Mouse (Mus musculus): ENCODE measurements around the gene 6030468B19Rik.
"Not testable (repeated sequence)": the region's sequence is repeated elsewhere in the genome, so short reads cannot be mapped to it uniquely, and the experiment has no call there.

Gene 6030468B19Rik

DNA sequence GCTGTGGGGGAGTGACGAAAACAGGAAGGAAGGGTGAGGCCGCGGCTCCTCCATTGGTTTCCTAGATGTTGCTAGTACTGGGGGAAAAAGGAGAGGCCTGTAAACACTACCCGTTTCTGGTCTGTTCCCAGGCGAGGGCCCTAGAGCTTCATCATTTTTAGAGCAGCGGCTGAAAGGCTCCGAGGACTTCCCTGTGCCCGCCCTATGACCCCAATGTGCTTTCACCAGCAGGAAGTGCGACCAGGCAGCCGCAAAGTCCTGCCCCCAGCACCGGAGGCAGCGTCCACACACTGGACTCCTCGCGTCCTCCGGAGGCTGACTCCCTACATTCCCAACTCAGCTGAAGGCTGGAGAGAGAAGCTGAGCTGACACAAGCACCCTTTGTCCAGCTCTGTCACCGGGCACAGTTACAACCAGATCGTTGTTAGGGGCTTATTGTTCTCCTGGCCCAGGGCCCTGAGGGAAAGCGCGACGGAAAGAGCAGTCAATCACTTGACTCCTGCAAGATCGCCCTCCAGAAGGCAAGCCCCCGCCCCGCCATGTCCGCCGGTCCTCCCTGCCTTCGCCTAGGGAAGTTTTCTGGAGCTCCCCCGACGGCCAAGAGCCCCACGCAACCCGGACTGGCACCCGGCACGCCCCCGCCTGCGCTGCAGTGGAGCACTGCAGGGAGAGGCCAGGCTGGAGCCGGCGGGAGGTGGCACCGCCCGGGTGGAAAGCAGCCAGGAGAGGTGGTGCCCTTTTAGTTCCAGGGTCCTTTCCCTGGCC is 17.8 kb upstream of the 6030468B19Rik start:
- peak; percentile 76 for DNase-seq (ENCODE audit: extremely low spot score)

DNA sequence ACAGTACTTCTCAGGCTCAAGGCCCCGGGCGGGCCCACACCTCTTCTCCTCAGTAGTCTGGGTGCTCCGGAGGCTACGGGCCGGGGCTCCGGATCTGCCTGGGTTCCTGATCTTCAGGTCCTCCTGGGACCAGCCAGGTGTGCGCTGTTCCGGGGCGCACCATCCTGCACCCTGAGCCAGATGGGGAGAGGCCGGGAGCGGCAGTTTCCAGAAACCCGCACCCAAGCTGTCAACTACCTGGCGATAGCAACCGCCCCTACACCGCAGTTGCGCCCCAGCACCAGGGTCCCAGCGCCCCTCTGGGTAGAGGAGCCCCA is 17.3 kb upstream of the 6030468B19Rik start:
- no peak for DNase-seq (ENCODE audit: extremely low spot score)

DNA sequence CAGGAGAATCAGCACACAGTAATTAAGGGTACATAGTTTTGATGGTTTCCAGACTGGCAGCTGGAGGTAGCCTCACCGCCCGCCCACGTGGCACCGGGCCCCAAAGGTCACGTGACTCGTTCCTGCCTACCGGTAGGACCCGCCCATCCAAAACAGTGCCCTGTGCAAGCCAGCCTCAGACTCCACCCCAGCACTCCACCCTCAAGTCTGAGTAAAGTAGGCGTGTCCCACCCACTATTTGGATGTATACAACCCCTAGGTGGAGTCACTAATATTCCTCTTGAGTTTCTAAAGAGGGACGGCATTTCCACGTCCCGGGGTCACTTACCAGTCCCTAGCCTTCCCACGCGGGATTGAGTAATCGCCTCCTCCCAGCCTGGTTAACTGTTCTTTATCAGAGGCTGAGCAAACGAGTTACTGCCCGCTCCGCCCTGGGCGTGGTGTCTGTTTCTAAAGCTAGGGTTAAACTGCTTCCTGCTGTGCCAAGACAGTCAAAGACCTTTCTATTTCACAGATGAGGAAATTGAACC is 16.8 kb upstream of the 6030468B19Rik start:
- peak; percentile 79 for DNase-seq (ENCODE audit: extremely low spot score)

DNA sequence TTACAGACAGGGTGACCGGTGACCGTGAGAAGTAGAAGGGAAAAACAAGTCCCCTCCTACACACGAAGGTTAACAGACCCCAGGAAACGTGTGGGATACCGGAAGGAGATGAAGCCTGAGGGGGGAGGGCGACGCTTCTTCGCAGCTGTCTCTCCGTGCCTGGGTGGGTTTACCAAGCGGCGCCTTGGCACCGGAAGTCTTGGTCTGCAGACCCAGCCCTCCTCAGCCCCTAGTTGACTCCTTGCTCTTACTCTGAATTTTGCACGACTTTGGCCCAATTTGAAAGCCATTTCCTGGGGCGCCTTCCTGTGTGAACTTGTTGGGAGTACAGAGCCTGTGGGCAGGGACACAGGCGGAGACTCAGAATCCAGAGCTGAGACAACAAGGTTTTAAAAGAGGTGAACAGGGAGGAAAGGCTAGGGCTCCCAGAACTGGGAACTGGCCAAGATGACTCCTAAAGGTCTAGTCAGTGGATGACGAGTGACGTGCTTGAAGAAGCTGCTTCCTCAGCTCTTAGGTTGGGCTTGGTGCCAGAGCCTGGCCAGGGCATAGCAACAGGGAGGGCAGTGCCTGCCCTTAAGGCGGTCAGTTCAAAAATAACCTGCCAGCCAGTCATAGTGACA is 16.1 kb upstream of the 6030468B19Rik start:
- peak; percentile 31 for DNase-seq (ENCODE audit: extremely low spot score)

DNA sequence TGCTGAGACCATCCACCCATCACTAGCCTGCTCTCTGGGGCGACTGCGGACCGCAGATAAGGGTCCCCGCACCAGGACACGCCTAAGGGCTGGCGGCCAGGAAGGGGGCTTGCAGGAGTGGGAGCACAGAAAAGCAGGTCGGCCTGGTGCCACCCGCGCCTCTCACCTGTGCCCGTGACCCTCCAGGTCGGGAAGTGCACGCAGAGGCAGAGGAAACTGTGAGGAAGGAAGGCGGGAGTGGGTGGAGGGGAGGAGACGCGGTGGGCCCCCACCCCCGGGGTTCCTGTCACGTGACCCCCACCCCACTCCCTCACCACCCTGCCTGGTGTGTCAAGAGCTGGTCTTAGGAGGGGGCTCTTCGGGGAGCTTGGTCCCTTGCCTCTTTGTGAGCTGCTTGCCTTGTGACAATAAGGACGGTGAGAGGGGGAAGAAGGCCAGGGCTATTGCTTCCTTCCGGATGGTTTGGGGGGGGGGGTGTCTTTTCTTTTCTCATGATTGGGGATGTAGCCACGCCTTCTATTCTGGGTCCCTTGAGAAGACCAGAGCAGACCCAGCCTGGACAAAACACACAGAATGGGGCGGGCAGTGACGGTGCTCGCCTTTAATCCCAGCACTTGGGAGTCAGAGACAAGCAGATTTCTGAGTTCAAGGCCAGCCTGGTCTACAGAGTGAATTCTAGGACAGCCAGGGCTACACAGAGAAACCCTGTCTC is 15.3 kb upstream of the 6030468B19Rik start, which contains the start of the genes Tmc8 and Tmc6:
Gene Tmc8 (plus strand): TSS at position 84 of the 712 bp plus-strand sequence.
Gene Tmc6 (minus strand): TSS at position 206 of the 712 bp plus-strand sequence.
- DNase-seq (ENCODE audit: extremely low spot score): no peak

DNA sequence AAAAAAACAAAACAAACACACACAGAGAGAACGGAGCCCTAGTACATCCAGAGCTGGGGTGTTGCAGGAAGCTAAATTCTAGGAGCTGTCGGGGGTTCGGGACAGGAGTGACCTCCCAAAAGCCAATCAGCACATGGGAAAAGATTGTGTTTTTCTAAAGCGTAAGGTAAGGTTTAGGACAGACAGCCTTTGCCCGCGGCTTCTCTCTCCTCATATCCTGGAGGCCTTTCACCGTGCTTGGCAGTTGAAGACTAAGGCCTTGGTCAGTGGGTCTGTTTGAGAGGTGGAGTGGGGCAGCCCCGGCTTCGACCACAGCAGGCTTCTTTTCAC is 14.8 kb upstream of the 6030468B19Rik start:
- no peak for DNase-seq (ENCODE audit: extremely low spot score)

DNA sequence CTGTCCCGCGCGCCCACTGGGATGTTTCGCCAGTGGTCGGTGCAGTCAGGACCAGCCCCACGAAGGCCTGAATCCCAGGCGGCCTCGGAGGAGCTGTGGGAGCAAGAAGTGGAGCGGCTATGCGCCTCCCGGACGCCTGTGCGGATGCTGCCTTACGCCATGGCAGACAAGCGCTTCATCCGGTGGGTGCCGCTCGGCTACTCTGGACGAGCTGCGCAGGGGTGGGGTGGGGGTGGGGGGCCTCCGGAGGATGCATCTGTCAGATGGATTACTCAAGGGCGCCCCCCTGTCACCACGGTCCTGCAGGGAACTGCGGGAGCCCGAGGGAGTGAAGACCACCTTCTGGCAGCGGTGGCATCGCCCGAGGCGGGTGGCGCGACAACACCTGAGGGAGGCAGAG is 14.4 kb upstream of the 6030468B19Rik start:
- DNase-seq (ENCODE audit: extremely low spot score): peak; percentile 82

DNA sequence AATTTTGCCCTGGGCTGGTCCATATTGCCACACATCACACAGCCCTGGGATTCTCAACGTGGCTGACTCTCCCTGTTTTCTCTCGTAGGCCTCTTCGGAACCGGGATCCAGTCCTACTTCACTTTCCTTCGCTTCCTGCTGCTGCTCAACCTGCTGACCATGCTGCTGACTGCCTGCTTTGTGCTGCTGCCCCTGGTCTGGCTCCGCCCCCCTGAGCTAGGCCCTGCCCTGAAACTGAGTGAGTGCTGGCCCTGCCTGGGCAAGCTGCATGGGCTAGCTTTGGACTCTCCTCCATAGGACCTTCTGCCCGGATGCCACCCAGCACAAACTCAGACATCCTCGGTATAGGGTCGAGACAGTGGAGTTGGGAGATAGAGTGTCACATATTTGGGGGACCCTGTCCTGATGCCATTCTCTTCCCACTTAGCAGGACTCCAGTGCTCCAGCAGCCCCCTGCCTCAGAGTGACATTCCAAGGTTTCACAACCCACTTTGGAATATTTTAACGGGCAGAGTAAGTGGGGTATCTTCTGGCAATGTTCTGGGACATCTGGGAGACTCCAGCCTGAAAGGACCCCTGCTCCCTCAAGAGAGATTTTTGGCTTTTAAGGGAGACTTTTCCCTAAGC is 13.7 kb upstream of the 6030468B19Rik start:
- DNase-seq (ENCODE audit: extremely low spot score): no peak

DNA sequence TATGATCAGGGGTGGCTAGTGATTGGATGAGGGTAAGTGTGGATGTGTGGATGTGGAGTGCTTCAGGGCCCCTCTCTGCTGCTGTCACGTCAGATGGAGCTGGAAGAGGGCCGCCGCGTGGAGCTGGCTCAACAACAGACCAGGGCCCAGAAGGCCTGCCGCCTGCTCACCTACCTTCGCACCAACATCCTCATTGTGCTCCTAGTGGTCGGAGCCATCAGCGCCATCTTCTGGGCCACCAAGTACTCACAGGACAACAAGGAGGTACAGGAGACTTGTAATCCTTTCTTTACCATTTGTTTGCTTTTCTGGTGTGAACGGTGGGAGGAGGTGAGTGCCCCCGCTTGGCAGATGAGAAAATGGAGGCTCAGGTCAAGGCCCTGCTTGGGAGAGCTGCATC is 11.2 kb upstream of the 6030468B19Rik start:
- peak; percentile 66 for DNase-seq (ENCODE audit: extremely low spot score)

DNA sequence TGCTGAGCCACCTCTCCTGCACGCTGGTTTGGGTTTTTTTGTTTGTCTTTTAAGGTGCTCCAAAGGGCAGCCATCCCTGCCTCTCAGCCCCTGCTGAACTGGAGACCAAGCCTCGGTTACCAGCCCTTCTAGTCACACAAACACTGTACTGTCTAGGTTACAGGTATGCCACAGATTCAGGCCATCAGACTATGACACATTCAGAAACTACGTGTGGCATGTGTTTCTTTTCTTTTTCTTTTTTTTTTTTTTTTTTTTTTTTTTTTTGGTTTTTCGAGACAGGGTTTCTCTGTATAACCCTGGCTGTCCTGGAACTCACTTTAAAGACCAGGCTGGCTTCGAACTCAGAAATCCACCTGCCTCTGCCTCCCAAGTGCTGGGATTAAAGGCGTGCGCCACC is 9.0 kb upstream of the 6030468B19Rik start:
- not testable (repeated sequence) for DNase-seq (ENCODE audit: extremely low spot score)

DNA sequence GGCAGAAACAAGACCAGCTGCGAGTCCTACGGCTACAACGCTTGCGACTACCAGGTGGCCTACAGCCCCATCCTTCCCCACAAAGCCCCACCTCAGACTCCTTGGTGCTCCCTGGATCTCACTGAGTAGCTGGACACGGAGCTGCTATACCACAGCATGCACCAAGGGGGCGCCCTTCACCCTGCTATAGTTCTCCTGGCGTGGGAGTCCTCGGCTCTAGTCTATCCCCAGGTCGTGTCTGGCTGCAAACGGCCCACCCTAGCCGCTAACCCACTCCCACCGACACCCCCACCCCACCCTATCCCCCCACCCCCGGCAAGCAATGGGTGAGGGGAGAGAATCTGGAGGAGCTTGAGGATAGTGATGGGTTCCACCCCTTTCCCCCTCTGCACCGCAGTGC is 7.2 kb upstream of the 6030468B19Rik start:
- peak; percentile 72 for DNase-seq (ENCODE audit: extremely low spot score)

DNA sequence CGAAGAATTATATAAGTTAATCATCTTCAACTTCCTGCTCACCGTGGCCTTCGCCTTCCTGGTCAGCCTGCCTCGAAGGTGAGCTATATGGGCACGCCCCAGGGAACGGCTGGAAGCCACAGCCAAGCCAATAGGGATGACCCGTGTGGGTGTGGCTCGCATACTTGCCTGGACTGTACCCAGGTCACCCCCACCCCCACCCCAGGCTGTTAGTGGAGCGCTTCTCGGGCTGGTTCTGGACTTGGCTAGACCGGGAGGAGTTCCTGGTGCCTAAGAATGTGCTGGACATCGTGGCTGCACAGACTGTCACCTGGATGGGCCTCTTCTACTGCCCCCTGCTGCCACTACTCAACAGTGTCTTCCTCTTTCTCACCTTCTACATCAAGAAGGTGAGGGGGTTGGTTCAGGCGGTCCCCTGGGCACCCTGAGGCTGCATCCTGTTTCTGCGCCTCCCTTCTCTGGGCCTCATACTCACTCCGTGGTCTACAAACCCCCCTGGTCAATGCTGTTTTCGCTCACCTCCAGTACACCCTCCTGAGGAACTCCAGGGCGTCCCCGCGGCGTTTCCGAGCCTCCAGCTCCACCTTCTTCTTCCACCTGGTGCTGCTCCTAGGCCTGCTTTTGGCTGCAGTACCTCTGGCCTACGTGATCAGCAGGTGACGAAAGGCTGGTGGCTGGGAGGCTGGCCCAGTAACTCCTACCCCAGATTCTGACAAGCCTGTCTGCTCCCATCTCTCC is 6.6 kb upstream of the 6030468B19Rik start:
- no peak for DNase-seq (ENCODE audit: extremely low spot score)

DNA sequence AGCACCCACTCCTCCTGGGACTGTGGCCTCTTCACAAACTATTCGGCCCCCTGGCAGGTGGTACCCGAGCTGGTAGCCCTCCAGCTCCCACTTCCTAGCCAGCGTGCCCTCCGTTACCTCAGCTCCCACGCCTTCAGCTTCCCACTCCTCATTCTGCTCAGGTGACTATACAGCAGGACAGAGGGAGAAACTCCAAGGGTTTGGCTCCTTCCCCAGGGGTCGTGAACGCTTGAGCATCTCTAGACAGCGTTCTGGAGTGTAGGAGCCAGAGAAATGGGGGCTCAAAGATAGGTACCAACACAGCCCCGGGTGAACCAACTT is 6.1 kb upstream of the 6030468B19Rik start:
- no peak for DNase-seq (ENCODE audit: extremely low spot score)

DNA sequence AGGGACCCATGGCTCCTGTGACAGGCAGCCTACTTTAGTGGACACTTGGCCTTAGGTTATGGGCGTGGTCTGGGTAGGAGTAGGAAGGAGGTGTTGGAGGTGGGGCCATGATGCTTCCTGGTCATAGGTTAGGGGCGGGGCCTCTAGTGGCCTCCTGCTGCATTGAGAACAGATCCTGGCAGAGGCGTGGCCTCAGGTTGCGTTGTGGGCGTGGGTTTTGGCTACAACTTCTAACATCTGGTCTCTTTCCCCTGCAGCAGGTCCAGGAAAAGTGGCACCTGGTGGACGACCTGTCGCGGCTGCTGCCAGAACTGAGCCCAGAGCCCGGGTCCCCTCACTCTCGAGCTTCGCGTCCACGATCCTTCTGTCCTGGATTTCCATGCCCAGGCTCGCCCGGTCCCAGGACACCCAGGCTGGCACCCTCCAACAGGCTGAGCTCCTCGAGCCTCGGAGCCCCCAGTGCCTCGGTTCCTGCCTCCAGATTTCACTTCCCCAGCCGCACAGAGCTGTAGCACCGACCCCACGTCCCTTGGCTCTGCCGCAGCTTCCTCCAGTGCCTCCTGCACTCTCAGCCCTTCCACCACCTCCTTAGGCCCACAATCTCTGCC is 5.1 kb upstream of the 6030468B19Rik start:
- peak; percentile 68 for DNase-seq (ENCODE audit: extremely low spot score)

DNA sequence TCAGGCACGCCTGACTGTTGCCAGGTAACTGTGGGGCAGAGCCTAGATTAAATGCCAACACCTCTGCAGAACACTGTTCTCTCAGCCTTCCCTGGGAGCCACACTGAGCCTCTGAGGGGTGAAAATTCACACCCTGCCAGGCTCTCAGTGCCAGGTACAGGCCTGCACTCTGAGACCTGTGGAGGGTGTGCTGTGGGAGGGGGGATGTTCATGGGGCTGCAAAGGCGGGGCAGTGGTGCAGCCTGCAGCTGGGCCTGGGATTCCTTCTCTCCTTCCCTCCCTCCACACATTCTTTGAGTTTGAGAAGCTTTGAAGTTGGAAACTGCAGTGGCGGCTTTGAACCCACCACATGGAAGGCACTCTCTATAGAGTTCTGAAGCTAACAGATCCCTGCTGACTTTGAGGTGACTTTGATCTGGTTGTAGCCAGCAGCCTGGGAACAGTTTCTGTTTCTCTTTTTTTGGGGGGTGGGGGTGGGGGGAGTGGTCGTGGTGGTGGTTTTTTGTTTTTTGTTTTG is 3.4 kb upstream of the 6030468B19Rik start:
- no peak for DNase-seq (ENCODE audit: extremely low spot score)

DNA sequence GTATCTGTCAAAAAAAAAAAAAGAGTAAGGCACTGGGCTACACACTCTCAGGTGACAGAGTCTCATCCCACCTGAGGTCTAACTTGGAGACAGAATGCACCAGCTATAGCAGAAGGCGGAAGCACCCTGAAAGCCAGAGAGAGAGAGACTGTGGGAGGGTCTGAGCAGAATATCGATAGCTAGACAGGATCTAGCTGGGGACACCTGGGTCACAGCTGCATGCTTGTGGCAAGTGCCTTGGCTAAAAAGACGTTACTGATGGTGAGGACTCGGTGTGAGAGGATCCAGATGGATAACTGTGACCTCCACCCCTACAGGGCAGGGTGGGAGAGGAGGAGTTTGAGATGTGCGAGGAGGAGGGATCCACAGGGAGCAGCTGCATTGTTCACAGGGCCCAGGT is 506 bp upstream of the 6030468B19Rik start:
- no peak for DNase-seq (ENCODE audit: extremely low spot score)

DNA sequence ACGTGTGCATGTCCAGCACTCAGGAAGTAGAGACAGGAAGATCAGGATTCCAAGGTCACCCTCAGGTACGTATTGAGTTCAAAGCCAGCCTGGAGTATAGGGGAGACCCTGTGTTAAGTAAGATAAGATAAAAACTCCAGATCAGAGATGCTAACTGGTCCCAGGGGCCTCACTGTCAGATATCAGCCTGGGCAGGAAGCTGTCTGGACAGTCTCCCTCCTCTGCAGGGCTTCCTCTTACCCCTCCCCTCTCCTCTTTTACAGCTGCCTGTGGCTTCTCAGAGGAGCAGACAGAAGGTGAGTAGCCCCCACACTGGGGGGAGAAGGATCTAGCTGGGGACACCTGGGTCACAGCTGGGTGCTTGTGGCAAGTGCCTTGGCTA is 691 bp downstream of the 6030468B19Rik start:
- no peak for DNase-seq (ENCODE audit: extremely low spot score)

DNA sequence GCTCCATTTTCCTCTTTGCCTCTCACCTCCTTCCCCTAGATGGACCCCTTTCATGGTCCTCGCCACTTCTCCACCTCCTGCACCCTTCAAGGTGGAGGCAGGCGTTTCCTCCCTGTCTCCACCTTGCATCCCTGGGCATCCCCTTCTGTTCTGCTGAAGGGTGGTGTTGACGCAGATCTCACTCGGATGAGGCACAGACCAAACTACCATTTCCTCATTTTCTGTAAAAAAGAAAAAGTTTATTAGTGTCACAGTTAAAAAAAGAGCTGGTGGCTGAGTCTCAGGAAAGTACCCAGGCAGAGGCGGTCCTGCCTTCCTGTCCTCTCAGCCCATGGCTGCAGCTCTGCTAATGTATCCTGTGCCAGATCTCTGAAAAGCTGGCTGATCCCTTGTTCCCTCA is 1.7 kb downstream of the 6030468B19Rik start:
- DNase-seq (ENCODE audit: extremely low spot score): no peak

DNA sequence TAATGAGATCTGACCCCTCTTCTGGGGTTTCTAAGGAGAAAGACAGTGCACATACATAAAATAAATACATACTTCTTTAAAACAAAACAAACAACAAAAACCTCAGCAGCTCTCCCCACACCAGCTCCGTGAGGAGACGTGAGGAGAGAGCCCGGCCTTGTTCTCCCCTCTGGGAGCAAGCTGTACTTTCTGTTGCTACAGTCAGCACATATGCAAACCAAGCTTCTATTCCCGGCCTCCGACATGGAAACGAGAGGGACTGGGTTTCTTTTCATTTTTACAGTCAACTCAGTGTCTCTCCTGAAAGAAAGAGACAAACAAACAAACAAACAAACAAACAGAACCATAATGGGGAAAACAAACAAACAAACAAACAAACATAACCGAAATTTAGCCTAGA is 2.6 kb downstream of the 6030468B19Rik start:
- no peak for DNase-seq (ENCODE audit: extremely low spot score)

DNA sequence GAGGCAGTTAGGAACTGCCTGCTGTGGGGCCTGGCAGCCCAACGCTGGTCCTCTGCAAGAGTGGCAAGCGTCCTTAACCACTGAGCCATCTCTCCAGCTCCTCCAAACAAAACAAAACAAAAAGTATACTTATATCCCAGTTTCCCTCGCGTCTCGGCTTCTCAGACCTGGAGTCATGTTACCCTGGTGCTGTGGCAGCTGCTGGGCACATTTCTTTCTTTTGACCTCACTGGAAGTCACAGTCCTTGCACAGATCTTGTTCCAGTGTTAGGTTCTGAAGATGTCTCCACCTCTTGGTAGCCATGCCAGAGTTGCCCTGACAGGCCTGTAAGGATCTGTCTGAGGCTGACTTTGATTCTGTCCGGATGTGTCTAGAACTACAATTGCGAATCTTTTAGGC is 4.2 kb downstream of the 6030468B19Rik start:
- DNase-seq (ENCODE audit: extremely low spot score): no peak

DNA sequence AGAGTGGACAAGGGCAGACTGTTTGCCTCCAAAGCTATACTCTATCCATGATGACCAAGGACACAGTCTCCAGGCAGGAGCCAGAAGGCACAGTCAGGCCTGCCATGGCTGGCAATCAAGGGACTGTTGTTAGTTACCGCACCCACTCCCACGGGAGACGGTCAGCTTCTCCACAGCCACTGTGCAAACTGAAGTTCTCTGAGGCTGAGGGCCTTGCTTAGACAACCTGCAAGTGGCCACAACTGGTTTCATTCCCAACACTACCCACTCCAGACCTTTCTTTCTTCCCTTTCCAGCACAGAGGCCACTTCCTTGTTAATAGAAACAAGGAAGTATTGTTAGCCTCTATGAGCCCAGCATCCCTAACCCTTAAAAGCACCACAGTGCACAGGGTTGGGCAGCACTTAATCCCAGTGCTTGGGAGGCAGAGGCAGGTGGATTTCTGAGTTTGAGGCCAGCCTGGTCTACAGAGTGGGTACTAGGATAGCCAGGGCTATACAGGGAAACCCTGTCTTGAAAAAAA is 5.8 kb downstream of the 6030468B19Rik start:
- no peak for DNase-seq (ENCODE audit: extremely low spot score)
